In the genomic region with DNA sequence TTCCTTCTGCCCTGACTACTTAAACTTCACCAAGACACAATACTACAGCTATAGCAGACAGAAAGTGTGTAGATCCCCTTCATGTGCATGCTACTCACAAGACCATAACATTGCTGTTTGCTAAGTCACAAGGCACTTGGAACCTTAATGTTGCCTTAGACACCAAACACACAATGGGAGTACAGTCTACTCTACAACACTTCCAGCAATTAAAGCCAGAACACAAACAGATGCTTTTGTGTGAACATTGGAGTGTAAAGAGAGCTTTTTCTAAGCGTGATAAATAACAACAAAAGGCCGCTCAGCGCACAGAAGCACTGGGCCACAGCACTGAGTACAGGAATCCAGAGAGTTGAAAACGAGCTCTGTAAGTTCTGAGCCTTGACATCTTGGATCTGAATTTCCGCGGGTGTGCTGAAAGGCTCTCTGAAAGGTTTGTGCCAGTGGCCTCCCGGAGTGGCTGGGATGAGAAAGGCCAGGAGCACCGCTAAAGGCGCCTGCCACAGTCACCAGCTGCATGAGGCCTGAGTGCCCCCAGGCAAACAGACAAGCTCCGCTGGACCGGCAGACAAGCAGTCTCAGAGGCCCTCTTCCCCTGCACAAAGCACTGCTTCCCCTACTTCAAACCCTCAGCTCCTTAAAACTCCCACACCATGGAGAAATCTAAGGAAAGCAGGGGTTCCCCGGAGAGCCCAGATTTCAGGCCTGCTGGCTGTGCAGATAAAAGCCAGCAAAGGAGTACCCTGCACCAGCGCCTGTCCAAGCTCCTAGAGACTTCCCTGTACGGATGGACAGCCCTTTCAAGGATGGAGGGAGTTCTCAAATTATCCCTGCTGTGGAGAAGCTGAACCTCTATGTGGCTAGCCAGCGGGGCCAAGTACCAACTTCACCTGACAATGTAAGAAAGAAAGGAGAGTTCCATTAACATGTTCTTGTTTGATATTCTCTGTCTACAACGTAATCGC, we compare ENCODE assay signal across 13 mouse cellular contexts.
DNase-seq lines count a peak whose midpoint lies in the region; ATAC-seq lines count a peak whose summit lies in the region.
"Had no signal": no experiment of that assay in that cellular context is flagged by ENCODE, and none has a peak within 500 bp of the region (broad histone marks: within the 10 kb centered on the region; RNA-seq: fewer than 3 reads in every experiment).

No protein-coding gene starts in this region.

- no peaks in the 10 kb centered on the region for H3K36me3 ChIP-seq in midbrain, embryonic 14.5 days (ENCODE audit: control insufficient read depth, insufficient read depth, low read length)
- H3K36me3 ChIP-seq: heart, embryonic 10.5 days; limb, embryonic 15.5 days had no signal

- no peaks in the 10 kb centered on the region for H3K9me3 ChIP-seq in midbrain, embryonic 14.5 days (ENCODE audit: control insufficient read depth, low read length)
- H3K9me3 ChIP-seq: heart, embryonic 10.5 days; limb, embryonic 15.5 days had no signal

- 28% methylated on average over 15 of the region's 17 CpGs for WGBS in midbrain, embryonic 14.5 days

- no peaks in the 10 kb centered on the region for H3K27me3 ChIP-seq in midbrain, embryonic 14.5 days (ENCODE audit: control insufficient read depth, insufficient read depth, low read length)
- H3K27me3 ChIP-seq: limb, embryonic 15.5 days had no signal

- H3K9ac ChIP-seq in midbrain, embryonic 14.5 days (replicated peaks; ENCODE audit: low read length), result no peak overlapping the region
- H3K9ac ChIP-seq: limb, embryonic 15.5 days had no signal

- no peak overlapping the region for H3K27ac ChIP-seq in midbrain, embryonic 14.5 days (replicated peaks; ENCODE audit: low read depth, low read length)
- H3K27ac ChIP-seq: heart, embryonic 10.5 days; limb, embryonic 15.5 days; macrophage had no signal

- no peaks in the 10 kb centered on the region for H3K4me1 ChIP-seq in midbrain, embryonic 14.5 days (ENCODE audit: control insufficient read depth, insufficient read depth, low read length)
- H3K4me1 ChIP-seq: limb, embryonic 15.5 days had no signal

- peak; percentile 22 to 53 for DNase-seq in cerebellum, postnatal 14 days
- no peak for DNase-seq in cerebellum, adult 9-11 months
- DNase-seq in R1 (ENCODE audit: low read depth, low spot score), result peak; percentile 14
- peak; percentile 10 for DNase-seq in forelimb bud, embryonic 11.5 days (ENCODE audit: low read depth, low spot score)
- DNase-seq in midbrain, embryonic 14.5 days, result peak; percentile 51
- DNase-seq in adrenal gland, adult 2 months, result no peak
- DNase-seq in thymus, adult 18-20 months, result no peak
- DNase-seq in thymus, postnatal 36 days, result no peak
- DNase-seq: kidney, adult 8-10 months had no signal

- peak; percentile 65 for ATAC-seq in midbrain, embryonic 14.5 days (ENCODE audit: low FRiP score, low TSS enrichment)
- ATAC-seq: Patski had no signal

- H3K4me3 ChIP-seq in midbrain, embryonic 14.5 days (replicated peaks; ENCODE audit: low read depth, low read length), result no peak overlapping the region
- H3K4me3 ChIP-seq: heart, embryonic 10.5 days; limb, embryonic 15.5 days had no signal

- H3K4me2 ChIP-seq in midbrain, embryonic 14.5 days (ENCODE audit: low read length), result no peak overlapping the region
- H3K4me2 ChIP-seq: limb, embryonic 15.5 days had no signal

Comparison
In these comparisons a context has a peak if more than half of its experiments do, and no peak if none do; other contexts are left out.
1. DNase-seq: peak in cerebellum, postnatal 14 days (2 of 2), R1 (single experiment), forelimb bud, embryonic 11.5 days (single experiment) and midbrain, embryonic 14.5 days (single experiment); none in cerebellum, adult 9-11 months (single experiment), adrenal gland, adult 2 months (single experiment), thymus, adult 18-20 months (0 of 2) and thymus, postnatal 36 days (0 of 2).